In the genomic region with DNA sequence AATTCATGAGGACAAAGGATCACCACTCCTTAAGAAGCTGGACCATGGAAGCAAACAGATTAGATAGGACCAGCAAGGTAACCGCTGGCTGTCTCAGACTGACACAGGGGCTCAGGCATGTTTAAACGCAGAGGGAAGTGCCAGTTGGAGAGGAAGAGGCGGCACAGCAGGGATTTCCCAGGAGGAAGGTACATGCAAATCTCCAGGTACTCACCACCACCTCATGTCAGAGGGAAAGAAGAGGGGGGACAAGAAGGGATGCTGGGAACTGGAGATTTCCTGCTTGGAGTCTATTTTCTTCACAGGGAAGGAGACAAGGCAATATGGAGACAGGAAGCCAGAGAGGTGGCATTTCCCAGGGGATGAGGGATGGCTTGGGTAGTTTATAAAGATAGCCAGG, we compare ENCODE assay signal across 26 mouse cellular contexts. TPM values are rescaled to one million over a fixed set of nuclear protein-coding genes. Genes with fewer than 3 reads are reported as not detected.
"Had no signal": no experiment of that assay in that cellular context is flagged by ENCODE, and none has a peak within 500 bp of the region (broad histone marks: within the 10 kb centered on the region; RNA-seq: fewer than 3 reads in every experiment).

No protein-coding gene starts in this region.

- H3K36me3 ChIP-seq: heart, embryonic 13.5 days; heart, embryonic 15.5 days; hindbrain, embryonic 13.5 days; hindbrain, embryonic 15.5 days; limb, embryonic 13.5 days; limb, embryonic 15.5 days; liver, embryonic 12.5 days had no signal

- H3K27me3 ChIP-seq: heart, embryonic 13.5 days; heart, embryonic 15.5 days; hindbrain, embryonic 13.5 days; hindbrain, embryonic 15.5 days; limb, embryonic 13.5 days; limb, embryonic 15.5 days; liver, embryonic 12.5 days had no signal

- H3K9ac ChIP-seq: heart, embryonic 13.5 days; heart, embryonic 15.5 days; hindbrain, embryonic 13.5 days; hindbrain, embryonic 15.5 days; limb, embryonic 13.5 days; limb, embryonic 15.5 days; liver, embryonic 12.5 days had no signal

- ATAC-seq: hindbrain, postnatal 0 days; liver, embryonic 12.5 days had no signal

- DNase-seq: gastrocnemius, postnatal 14 days; gastrocnemius, postnatal 36 days; heart, adult 11 months; heart, adult 2 months; heart, postnatal 14 days; heart, postnatal 36 days; kidney, adult 18-20 months; kidney, adult 8-10 months; kidney, postnatal 10 days; kidney, postnatal 25 days; kidney, postnatal 4 days had no signal

- H3K9me3 ChIP-seq: heart, embryonic 13.5 days; heart, embryonic 15.5 days; hindbrain, embryonic 13.5 days; hindbrain, embryonic 15.5 days; limb, embryonic 13.5 days; limb, embryonic 15.5 days; liver, embryonic 12.5 days had no signal

- H3K4me3 ChIP-seq: heart, adult 2 months; heart, embryonic 13.5 days; heart, embryonic 15.5 days; hindbrain, embryonic 13.5 days; hindbrain, embryonic 15.5 days; layer of hippocampus, adult 2 months; left cerebral cortex, adult 2 months; limb, embryonic 13.5 days; limb, embryonic 15.5 days; liver, embryonic 12.5 days had no signal

- H3K27ac ChIP-seq: heart, adult 2 months; heart, embryonic 13.5 days; heart, embryonic 15.5 days; hindbrain, embryonic 13.5 days; hindbrain, embryonic 15.5 days; hindbrain, postnatal 0 days; layer of hippocampus, adult 2 months; left cerebral cortex, adult 2 months; limb, embryonic 13.5 days; limb, embryonic 15.5 days; liver, embryonic 12.5 days had no signal

- H3K4me2 ChIP-seq: heart, embryonic 11.5 days; heart, embryonic 13.5 days; heart, embryonic 15.5 days; hindbrain, embryonic 13.5 days; hindbrain, embryonic 15.5 days; limb, embryonic 13.5 days; limb, embryonic 15.5 days; liver, embryonic 12.5 days had no signal

- H3K4me1 ChIP-seq: hindbrain, embryonic 13.5 days; hindbrain, embryonic 15.5 days; liver, embryonic 12.5 days had no signal

RNA-seq across cellular contexts. Expression of gene Mab21l3, which starts 20.2 kb away (rescaled TPM):
- total RNA-seq: gastrocnemius, adult 18-20 months; gastrocnemius, adult 8-10 months; gastrocnemius, postnatal 14 days; gastrocnemius, postnatal 36 days; heart, adult 2 months; heart, postnatal 14 days; heart, postnatal 36 days; hematopoietic stem cell, adult 5-6 weeks had no signal
- polyA plus RNA-seq: liver, adult 2 months had no signal
